ENCODE assay signal across 8 mouse cellular contexts in genomic region chr13:49421959-49422358, GRCm38 (mm10). TPM values are rescaled to one million over a fixed set of nuclear protein-coding genes. Genes with fewer than 3 reads are reported as not detected.
DNase-seq lines count a peak whose midpoint lies in the region; ATAC-seq and TF ChIP-seq lines count a peak whose summit lies in the region.

No protein-coding gene starts in this region.

- no peak overlapping the region for H3K27ac ChIP-seq in kidney, adult 2 months (ENCODE audit: insufficient read depth, low read depth, low read length)
- no peak overlapping the region for H3K27ac ChIP-seq in hindbrain, embryonic 12.5 days
- H3K27ac ChIP-seq in midbrain, embryonic 14.5 days (replicated peaks; ENCODE audit: low read depth, low read length): no peak overlapping the region

- H3K4me3 ChIP-seq in kidney, adult 2 months (ENCODE audit: insufficient read depth, low read depth, low read length): peak overlapping the region; percentile 84
- H3K4me3 ChIP-seq in hindbrain, embryonic 12.5 days: peak overlapping the region; percentile 90
- H3K4me3 ChIP-seq in midbrain, embryonic 14.5 days (replicated peaks; ENCODE audit: low read depth, low read length): peak overlapping the region; percentile 81

- peaks cover 10% of the 10 kb centered on the region; the same call in 1 of the 2 replicates for H3K4me1 ChIP-seq in kidney, adult 2 months (ENCODE audit: control insufficient read depth, insufficient read depth, low read length)
- H3K4me1 ChIP-seq in hindbrain, embryonic 12.5 days: peaks cover 28% of the 10 kb centered on the region
- peaks cover 24% of the 10 kb centered on the region for H3K4me1 ChIP-seq in midbrain, embryonic 14.5 days (ENCODE audit: control insufficient read depth, insufficient read depth, low read length)

- no peak for ATAC-seq in hindbrain, embryonic 12.5 days (ENCODE audit: low FRiP score)
- no peak for ATAC-seq in midbrain, embryonic 14.5 days (ENCODE audit: low FRiP score, low TSS enrichment)

- no peak for DNase-seq in kidney, adult 2 months
- no peak for DNase-seq in kidney, postnatal 25 days
- DNase-seq in NIH3T3 (ENCODE audit: low read depth): peak; percentile 14
- DNase-seq in midbrain, embryonic 14.5 days: no peak
- no peak for DNase-seq in T-cell, adult 2 months (ENCODE audit: low spot score)
- no peak for DNase-seq in thymus, postnatal 4 days
- no peak for DNase-seq in left cerebral cortex, adult 18-20 months (ENCODE audit: low spot score in 2 of 2)

- H3K36me3 ChIP-seq in kidney, adult 2 months (ENCODE audit: control insufficient read depth, insufficient read depth, low read length): no peaks in the 10 kb centered on the region
- H3K36me3 ChIP-seq in hindbrain, embryonic 12.5 days: no peaks in the 10 kb centered on the region
- H3K36me3 ChIP-seq in midbrain, embryonic 14.5 days (ENCODE audit: control insufficient read depth, insufficient read depth, low read length): no peaks in the 10 kb centered on the region

- 18% methylated on average over 4 of the region's 4 CpGs for WGBS in kidney, adult 2 months
- WGBS in hindbrain, embryonic 12.5 days: 33% methylated on average over 4 of the region's 4 CpGs
- 45% methylated on average over 4 of the region's 4 CpGs for WGBS in midbrain, embryonic 14.5 days

- H3K9ac ChIP-seq in hindbrain, embryonic 12.5 days: peak overlapping the region; percentile 90
- peak overlapping the region; percentile 69 for H3K9ac ChIP-seq in midbrain, embryonic 14.5 days (replicated peaks; ENCODE audit: low read length)

- no peaks in the 10 kb centered on the region for H3K9me3 ChIP-seq in hindbrain, embryonic 12.5 days (replicated peaks)
- H3K9me3 ChIP-seq in midbrain, embryonic 14.5 days (ENCODE audit: control insufficient read depth, low read length): no peaks in the 10 kb centered on the region

- TF ChIP-seq CTCF in kidney, adult 2 months (conservative IDR thresholded peaks at IDR 0.05; ENCODE audit: insufficient read depth, insufficient read length, low read depth, low read length): no peak

- no peak for TF ChIP-seq POLR2A in kidney, adult 2 months (IDR thresholded peaks at IDR 0.05; ENCODE audit: low read depth, low read length)

- H3K4me2 ChIP-seq in hindbrain, embryonic 12.5 days (replicated peaks): peak overlapping the region; percentile 97
- peak overlapping the region; percentile 97 for H3K4me2 ChIP-seq in midbrain, embryonic 14.5 days (ENCODE audit: low read length)

- H3K27me3 ChIP-seq in kidney, adult 2 months (replicated peaks; ENCODE audit: control insufficient read depth, insufficient read depth, low read length): no peaks in the 10 kb centered on the region
- H3K27me3 ChIP-seq in hindbrain, embryonic 12.5 days: no peaks in the 10 kb centered on the region
- H3K27me3 ChIP-seq in midbrain, embryonic 14.5 days (ENCODE audit: control insufficient read depth, insufficient read depth, low read length): no peaks in the 10 kb centered on the region

RNA-seq across cellular contexts. Expression of gene Ippk, which starts 0.9 kb away (rescaled TPM):
- 6.5 and 7.1 TPM in 2 replicates for polyA plus RNA-seq in kidney, adult 2 months (2012; rRNA removed)
- 16.5 and 17.3 TPM in 2 replicates for polyA plus RNA-seq in hindbrain, embryonic 12.5 days (2016; fragmentation: Nextera tagmentation; extraction: Ambion mirVana)
- 11.3 and 15.7 TPM in 2 replicates for polyA plus RNA-seq in midbrain, embryonic 14.5 days (2014; fragmentation: Nextera tagmentation; extraction: Ambion mirVana)
- total RNA-seq in left cerebral cortex, adult 18-20 months (2021): 10 to 100 TPM; 14.5 to 18.4 TPM
